8 mouse cellular contexts compared by ENCODE assay signal in genomic region chr7:109615601-109616000, GRCm38 (mm10).
DNase-seq lines count a peak whose midpoint lies in the region; ATAC-seq and TF ChIP-seq lines count a peak whose summit lies in the region.

No protein-coding gene starts in this region.

- peak overlapping the region; percentile 63 for H3K4me2 ChIP-seq in lung, embryonic 16.5 days (ENCODE audit: low read depth, low read length)
- H3K4me2 ChIP-seq in limb, embryonic 14.5 days (replicated peaks; ENCODE audit: low read depth, low read length, severe bottlenecking) = peak overlapping the region; percentile 57
- H3K4me2 ChIP-seq in stomach, embryonic 14.5 days (replicated peaks; ENCODE audit: low read depth, low read length) = peak overlapping the region; percentile 60

- TF ChIP-seq POLR2A in cerebellum, adult 2 months (IDR thresholded peaks at IDR 0.05; ENCODE audit: borderline replicate concordance, insufficient read depth, low read length) = no peak
- TF ChIP-seq POLR2A in limb, embryonic 14.5 days (IDR thresholded peaks at IDR 0.05; ENCODE audit: borderline replicate concordance, extremely low read depth, insufficient read depth, insufficient read length) = no peak

- no peaks in the 10 kb centered on the region for H3K27me3 ChIP-seq in cerebellum, adult 2 months (ENCODE audit: control insufficient read depth, insufficient read depth, low read length)
- H3K27me3 ChIP-seq in lung, embryonic 16.5 days (ENCODE audit: control insufficient read depth, insufficient read depth, low read depth, low read length) = no peaks in the 10 kb centered on the region
- H3K27me3 ChIP-seq in limb, embryonic 14.5 days (ENCODE audit: control insufficient read depth, insufficient read depth, low read length) = no peaks in the 10 kb centered on the region
- H3K27me3 ChIP-seq in stomach, embryonic 14.5 days (ENCODE audit: control insufficient read depth, insufficient read depth, low read length) = no peaks in the 10 kb centered on the region

- peak in 1 of 2 experiments; percentile 27 for DNase-seq in cerebellum, adult 2 months
- DNase-seq in cerebellum, adult 11-12 months = no peak
- no peak for DNase-seq in lung, postnatal 4 days
- no peak for DNase-seq in limb, embryonic 14.5 days (ENCODE audit: low spot score)
- no peak for DNase-seq in urinary bladder, postnatal 14 days (ENCODE audit: low spot score)
- no peak for DNase-seq in right cerebral cortex, postnatal 10 days (ENCODE audit: low spot score in 2 of 2)

- 11% methylated on average over 4 of the region's 4 CpGs for WGBS in cerebellum, adult 2 months
- 29% methylated on average over 4 of the region's 4 CpGs for WGBS in lung, embryonic 16.5 days
- WGBS in limb, embryonic 14.5 days = 45% methylated on average over 4 of the region's 4 CpGs
- WGBS in stomach, embryonic 14.5 days = 34% methylated on average over 4 of the region's 4 CpGs

- no peaks in the 10 kb centered on the region for H3K36me3 ChIP-seq in lung, embryonic 16.5 days (ENCODE audit: control insufficient read depth, insufficient read depth, low read length)
- peaks cover 9% of the 10 kb centered on the region; the same call in 1 of the 2 replicates for H3K36me3 ChIP-seq in limb, embryonic 14.5 days (ENCODE audit: control insufficient read depth, insufficient read depth, low read length)
- H3K36me3 ChIP-seq in stomach, embryonic 14.5 days (ENCODE audit: control insufficient read depth, insufficient read depth, low read length) = no peaks in the 10 kb centered on the region

- H3K4me1 ChIP-seq in cerebellum, adult 2 months (ENCODE audit: control insufficient read depth, insufficient read depth, low read length) = peaks cover 23% of the 10 kb centered on the region
- peaks cover 58% of the 10 kb centered on the region for H3K4me1 ChIP-seq in lung, embryonic 16.5 days (replicated peaks; ENCODE audit: control insufficient read depth, insufficient read depth, low read length)
- peaks cover 35% of the 10 kb centered on the region for H3K4me1 ChIP-seq in limb, embryonic 14.5 days (ENCODE audit: control insufficient read depth, insufficient read depth, low read length)
- H3K4me1 ChIP-seq in stomach, embryonic 14.5 days (ENCODE audit: control insufficient read depth, insufficient read depth, low read length) = peaks cover 40% of the 10 kb centered on the region

- TF ChIP-seq CTCF in cerebellum, adult 2 months (IDR thresholded peaks at IDR 0.05; ENCODE audit: borderline replicate concordance, insufficient read depth, low read depth, low read length) = no peak

- no peaks in the 10 kb centered on the region for H3K9me3 ChIP-seq in lung, embryonic 16.5 days (ENCODE audit: control insufficient read depth, low read length)
- no peaks in the 10 kb centered on the region for H3K9me3 ChIP-seq in limb, embryonic 14.5 days (ENCODE audit: control insufficient read depth, low read length)
- H3K9me3 ChIP-seq in stomach, embryonic 14.5 days (ENCODE audit: control insufficient read depth, low read depth, low read length) = no peaks in the 10 kb centered on the region

- peak overlapping the region; percentile 78; the same call in 1 of the 2 replicates for H3K27ac ChIP-seq in cerebellum, adult 2 months (ENCODE audit: insufficient read depth, low read length)
- peak overlapping the region; percentile 96 for H3K27ac ChIP-seq in lung, embryonic 16.5 days (ENCODE audit: low read length)
- H3K27ac ChIP-seq in limb, embryonic 14.5 days (replicated peaks; ENCODE audit: low read depth, low read length) = peak overlapping the region; percentile 81
- H3K27ac ChIP-seq in stomach, embryonic 14.5 days (ENCODE audit: low read length) = peak overlapping the region; percentile 95

- H3K9ac ChIP-seq in lung, embryonic 16.5 days (ENCODE audit: low read length) = peak overlapping the region; percentile 70
- 0 out of 2 replicates have a peak overlapping the region, but pooled peaks have one; percentile 13 for H3K9ac ChIP-seq in limb, embryonic 14.5 days (ENCODE audit: low read depth, low read length, severe bottlenecking)
- 0 out of 2 replicates have a peak overlapping the region, but pooled peaks have one; percentile 33 for H3K9ac ChIP-seq in stomach, embryonic 14.5 days (replicated peaks; ENCODE audit: low read depth, low read length)

- ATAC-seq in lung, embryonic 16.5 days (ENCODE audit: low read depth) = no peak
- ATAC-seq in limb, embryonic 14.5 days (ENCODE audit: low FRiP score, low read depth) = no peak
- no peak for ATAC-seq in stomach, embryonic 14.5 days (ENCODE audit: insufficient number of reproducible peaks, insufficient read depth, low FRiP score, low read depth)

- peak overlapping the region; percentile 78 for H3K4me3 ChIP-seq in cerebellum, adult 2 months (replicated peaks; ENCODE audit: insufficient read depth, low read depth, low read length)
- peak overlapping the region; percentile 51 for H3K4me3 ChIP-seq in lung, embryonic 16.5 days (ENCODE audit: low read length)
- peak overlapping the region; percentile 30 for H3K4me3 ChIP-seq in limb, embryonic 14.5 days (replicated peaks; ENCODE audit: low read length)
- H3K4me3 ChIP-seq in stomach, embryonic 14.5 days (ENCODE audit: low read depth, low read length) = peak overlapping the region; percentile 32

Comparison
In these comparisons a context has a peak if more than half of its experiments do, and no peak if none do; other contexts are left out.
1. H3K9ac ChIP-seq: peak in every context shown above with its lines; median percentile 70 in lung, embryonic 16.5 days; 33 in stomach, embryonic 14.5 days; 13 in limb, embryonic 14.5 days.